Mouse (Mus musculus): Measurements from ENCODE around the gene Abl2. TPM values are rescaled to one million over a fixed set of nuclear protein-coding genes. Genes with fewer than 3 reads are reported as not detected.

The Abl2 gene
- polyA plus RNA-seq, 1 experiment from 2014 or later, result 8.1 TPM

DNA sequence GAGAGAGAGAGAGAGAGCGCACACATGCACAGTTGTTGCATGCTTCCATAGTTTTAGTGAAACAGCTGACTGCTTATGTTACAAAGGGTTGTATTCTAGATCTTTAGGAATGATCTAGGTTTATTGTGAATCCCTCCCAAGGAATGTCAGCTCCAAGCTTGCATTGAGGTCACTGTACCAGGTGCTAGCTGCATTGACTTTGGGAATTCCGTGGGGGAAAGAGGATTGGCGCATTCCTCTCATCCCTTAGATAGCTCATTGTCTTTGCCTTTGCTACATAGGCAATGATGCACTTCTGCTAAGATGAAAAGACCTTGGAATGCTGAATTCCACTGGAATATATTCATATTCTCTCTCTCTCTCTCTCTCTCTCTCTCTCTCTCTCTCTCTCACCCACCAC lies 44.0 kb downstream of the Abl2 start:
- H3K4me1 ChIP-seq (ENCODE audit: control insufficient read depth, insufficient read depth, low read length), result no peaks in the 10 kb centered on the region
- H3K36me3 ChIP-seq (ENCODE audit: control insufficient read depth, insufficient read depth, low read length), result no peaks in the 10 kb centered on the region
- no peak overlapping the region for H3K4me3 ChIP-seq (ENCODE audit: low read length)
- no peaks in the 10 kb centered on the region for H3K27me3 ChIP-seq (ENCODE audit: control insufficient read depth, insufficient read depth, low read length)
- no peak overlapping the region for H3K4me2 ChIP-seq (replicated peaks; ENCODE audit: low read depth, low read length)
- no peak for ATAC-seq (ENCODE audit: low FRiP score, low TSS enrichment)
- no peak overlapping the region for H3K27ac ChIP-seq (ENCODE audit: low read depth, low read length)
- no peak overlapping the region for H3K9ac ChIP-seq (ENCODE audit: low read depth, low read length)
- 91% methylated on average over 3 of the region's 3 CpGs for WGBS
- no peaks in the 10 kb centered on the region for H3K9me3 ChIP-seq (ENCODE audit: control insufficient read depth, low read length)

- Histone ChIP-seq H3K27me3 (ENCODE audit: control insufficient read depth, insufficient read depth, low read length) (no peaks in the 10 kb centered on the region), H3K27ac (ENCODE audit: low read depth, low read length) (no peak overlapping the region), H3K9me3 (ENCODE audit: control insufficient read depth, low read length) (no peaks in the 10 kb centered on the region), H3K9ac (ENCODE audit: low read depth, low read length) (no peak overlapping the region), H3K36me3 (ENCODE audit: control insufficient read depth, insufficient read depth, low read length) (no peaks in the 10 kb centered on the region), H3K4me2 (replicated peaks; ENCODE audit: low read depth, low read length) (no peak overlapping the region), H3K4me1 (ENCODE audit: control insufficient read depth, insufficient read depth, low read length) (0 out of 2 replicates have a peak, but pooled peaks cover 2% of the 10 kb centered on the region), H3K4me3 (ENCODE audit: low read length) (no peak overlapping the region)
- WGBS, result 70% methylated on average over 12 of the region's 12 CpGs
- no peak for ATAC-seq (ENCODE audit: low FRiP score, low TSS enrichment)
These were observed 46.7 kb downstream of the Abl2 start for GRCm38 (mm10) chr1:156605094-156605866.

DNA sequence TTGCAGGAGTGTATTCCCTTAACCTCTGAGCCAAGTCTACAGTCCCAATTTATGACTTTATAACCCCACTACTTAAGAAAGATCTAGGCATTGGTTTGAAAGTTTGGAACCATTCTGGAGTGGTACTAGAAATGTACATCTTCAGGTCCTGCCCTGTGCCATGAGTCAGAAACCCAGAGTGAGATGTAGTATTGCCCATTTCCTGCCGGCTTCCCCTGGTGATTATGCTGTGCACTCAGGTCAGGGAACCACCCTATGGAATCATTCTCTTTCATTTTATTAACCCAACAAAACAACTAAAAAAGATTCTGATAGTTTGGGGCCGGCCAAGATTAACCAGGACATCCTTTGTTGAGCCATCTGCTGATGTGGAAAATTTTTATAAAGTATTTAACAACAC lies 47.4 kb downstream of the Abl2 start:
- WGBS, result 75% methylated on average over 2 of the region's 2 CpGs
- no peak overlapping the region for H3K4me3 ChIP-seq (ENCODE audit: low read length)

GRCm38 (mm10) chr1:156608496-156608895 lies 49.9 kb downstream of the Abl2 start:
- Histone ChIP-seq H3K9ac (ENCODE audit: low read depth, low read length) (no peak overlapping the region), H3K4me3 (ENCODE audit: low read length) (no peak overlapping the region), H3K27me3 (ENCODE audit: control insufficient read depth, insufficient read depth, low read length) (no peaks in the 10 kb centered on the region), H3K36me3 (ENCODE audit: control insufficient read depth, insufficient read depth, low read length) (no peaks in the 10 kb centered on the region), H3K4me2 (replicated peaks; ENCODE audit: low read depth, low read length) (no peak overlapping the region), H3K27ac (ENCODE audit: low read depth, low read length) (no peak overlapping the region), H3K4me1 (ENCODE audit: control insufficient read depth, insufficient read depth, low read length) (peaks cover 5% of the 10 kb centered on the region), H3K9me3 (ENCODE audit: control insufficient read depth, low read length) (no peaks in the 10 kb centered on the region)
- 95% methylated on average over 2 of the region's 2 CpGs for WGBS
- ATAC-seq (ENCODE audit: low FRiP score, low TSS enrichment), result no peak

More for the DNA sequence above, 47.4 kb downstream of the Abl2 start:
- Histone ChIP-seq H3K9me3 (ENCODE audit: control insufficient read depth, low read length) (no peaks in the 10 kb centered on the region), H3K4me2 (replicated peaks; ENCODE audit: low read depth, low read length) (no peak overlapping the region), H3K4me1 (ENCODE audit: control insufficient read depth, insufficient read depth, low read length) (0 out of 2 replicates have a peak, but pooled peaks cover 2% of the 10 kb centered on the region), H3K27ac (ENCODE audit: low read depth, low read length) (no peak overlapping the region), H3K9ac (ENCODE audit: low read depth, low read length) (no peak overlapping the region), H3K36me3 (ENCODE audit: control insufficient read depth, insufficient read depth, low read length) (no peaks in the 10 kb centered on the region), H3K27me3 (ENCODE audit: control insufficient read depth, insufficient read depth, low read length) (no peaks in the 10 kb centered on the region)
- no peak for ATAC-seq (ENCODE audit: low FRiP score, low TSS enrichment)

DNA sequence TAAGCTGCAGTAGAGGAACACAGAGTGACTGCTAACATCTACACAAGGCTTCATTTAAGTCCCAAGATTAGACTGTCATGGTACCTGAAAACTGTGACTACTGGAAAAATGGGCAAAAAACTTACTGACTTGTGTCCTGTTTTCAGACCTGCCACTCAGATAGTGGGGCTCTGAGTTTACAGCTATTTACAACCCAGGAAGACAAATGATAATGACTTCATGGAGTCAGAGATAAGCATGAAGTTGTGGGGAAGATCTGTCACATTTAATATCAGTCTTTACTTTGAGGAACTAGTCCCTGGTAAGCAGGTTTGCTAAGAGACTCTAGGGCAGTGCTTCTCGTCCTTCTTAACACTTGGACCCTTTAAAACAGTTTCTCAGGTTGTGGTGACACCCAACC lies 51.7 kb downstream of the Abl2 start:
- no peaks in the 10 kb centered on the region for H3K36me3 ChIP-seq (ENCODE audit: control insufficient read depth, insufficient read depth, low read length)
- no peaks in the 10 kb centered on the region for H3K9me3 ChIP-seq (ENCODE audit: control insufficient read depth, low read length)
- no peak overlapping the region for H3K4me3 ChIP-seq (ENCODE audit: low read length)
- H3K9ac ChIP-seq (ENCODE audit: low read depth, low read length), result no peak overlapping the region
- no peaks in the 10 kb centered on the region for H3K27me3 ChIP-seq (ENCODE audit: control insufficient read depth, insufficient read depth, low read length)
- no peak overlapping the region for H3K4me2 ChIP-seq (replicated peaks; ENCODE audit: low read depth, low read length)
- ATAC-seq (ENCODE audit: low FRiP score, low TSS enrichment), result no peak
- WGBS, result 91% methylated on average over 1 of the region's 1 CpGs
- peaks cover 17% of the 10 kb centered on the region for H3K4me1 ChIP-seq (ENCODE audit: control insufficient read depth, insufficient read depth, low read length)
- H3K27ac ChIP-seq (ENCODE audit: low read depth, low read length), result no peak overlapping the region

DNA sequence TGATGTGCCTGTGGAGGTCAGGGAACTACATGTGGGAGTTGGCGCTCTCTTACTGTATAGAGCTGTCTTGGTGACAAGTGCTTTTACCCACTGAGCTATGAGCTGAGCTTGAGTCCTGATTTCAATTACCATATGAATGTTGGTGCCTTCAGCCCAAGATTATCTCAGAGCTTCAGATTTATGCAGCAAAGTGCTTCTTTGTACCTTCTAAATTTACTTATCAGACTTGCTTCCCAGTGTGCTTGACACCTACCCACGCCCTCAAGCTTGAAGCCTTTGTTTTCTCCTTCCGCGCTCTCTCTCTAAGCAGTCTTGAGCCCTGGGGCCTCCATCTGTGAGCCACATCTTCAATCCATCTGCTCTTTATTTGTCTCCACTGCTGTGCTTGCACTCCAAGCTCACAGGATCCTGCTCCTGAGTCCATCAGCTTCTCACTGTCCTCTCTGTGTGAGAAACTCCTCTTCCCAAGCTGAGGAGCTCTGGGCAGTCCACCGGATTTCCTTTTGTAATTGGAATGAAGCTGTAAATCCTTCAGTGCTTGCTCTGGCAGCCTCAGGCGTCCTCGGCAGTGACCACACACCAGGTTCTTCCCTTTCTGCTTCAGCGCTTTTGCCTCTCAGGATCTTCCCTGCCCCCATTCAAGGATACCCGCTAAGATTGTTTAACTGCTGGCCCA lies 55.4 kb downstream of the Abl2 start:
- Histone ChIP-seq H3K27ac (ENCODE audit: low read depth, low read length) (peak overlapping the region; percentile 87), H3K9me3 (ENCODE audit: control insufficient read depth, low read length) (no peaks in the 10 kb centered on the region), H3K4me2 (replicated peaks; ENCODE audit: low read depth, low read length) (peak overlapping the region; percentile 15; the same call in 1 of the 2 replicates), H3K9ac (ENCODE audit: low read depth, low read length) (no peak overlapping the region), H3K27me3 (ENCODE audit: control insufficient read depth, insufficient read depth, low read length) (no peaks in the 10 kb centered on the region), H3K4me1 (ENCODE audit: control insufficient read depth, insufficient read depth, low read length) (peaks cover 31% of the 10 kb centered on the region), H3K4me3 (ENCODE audit: low read length) (no peak overlapping the region), H3K36me3 (ENCODE audit: control insufficient read depth, insufficient read depth, low read length) (no peaks in the 10 kb centered on the region)
- ATAC-seq (ENCODE audit: low FRiP score, low TSS enrichment), result peak; percentile 71
- 11% methylated on average over 9 of the region's 9 CpGs for WGBS

DNA sequence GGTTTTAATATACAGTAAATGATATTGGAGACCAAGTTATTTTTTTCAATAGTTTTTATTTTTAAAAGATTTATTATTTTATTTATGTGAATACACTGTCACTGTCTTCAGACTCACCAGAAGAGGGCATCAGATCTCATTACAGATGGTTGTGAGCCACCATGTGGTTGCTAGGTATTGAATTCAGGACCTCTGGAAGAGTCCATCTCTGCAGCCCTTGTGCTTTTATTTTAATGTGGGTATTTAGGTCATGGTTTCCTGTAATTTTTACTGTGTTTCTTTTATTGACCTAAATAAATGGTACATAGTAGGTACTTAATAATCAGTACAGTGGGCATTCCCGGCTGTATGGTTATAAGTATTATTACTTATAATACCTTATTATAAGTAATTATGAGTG lies 56.1 kb downstream of the Abl2 start:
- ATAC-seq (ENCODE audit: low FRiP score, low TSS enrichment), result 0 out of 2 replicates have a peak, but pooled peaks have one; percentile 33
- peaks cover 31% of the 10 kb centered on the region for H3K4me1 ChIP-seq (ENCODE audit: control insufficient read depth, insufficient read depth, low read length)
- H3K9me3 ChIP-seq (ENCODE audit: control insufficient read depth, low read length), result no peaks in the 10 kb centered on the region
- no peak overlapping the region for H3K4me2 ChIP-seq (replicated peaks; ENCODE audit: low read depth, low read length)
- H3K27me3 ChIP-seq (ENCODE audit: control insufficient read depth, insufficient read depth, low read length), result no peaks in the 10 kb centered on the region
- no peak overlapping the region for H3K27ac ChIP-seq (ENCODE audit: low read depth, low read length)
- WGBS, result 77% methylated on average over 1 of the region's 1 CpGs
- no peaks in the 10 kb centered on the region for H3K36me3 ChIP-seq (ENCODE audit: control insufficient read depth, insufficient read depth, low read length)
- H3K4me3 ChIP-seq (ENCODE audit: low read length), result no peak overlapping the region
- no peak overlapping the region for H3K9ac ChIP-seq (ENCODE audit: low read depth, low read length)

GRCm38 (mm10) chr1:156615381-156616133 lies 57.0 kb downstream of the Abl2 start:
- Histone ChIP-seq H3K4me3 (ENCODE audit: low read length) (peak overlapping the region; percentile 8; the same call in 1 of the 2 replicates), H3K9me3 (ENCODE audit: control insufficient read depth, low read length) (no peaks in the 10 kb centered on the region), H3K36me3 (ENCODE audit: control insufficient read depth, insufficient read depth, low read length) (no peaks in the 10 kb centered on the region), H3K27ac (ENCODE audit: low read depth, low read length) (peak overlapping the region; percentile 31; the same call in 1 of the 2 replicates), H3K4me2 (replicated peaks; ENCODE audit: low read depth, low read length) (peak overlapping the region; percentile 27), H3K27me3 (ENCODE audit: control insufficient read depth, insufficient read depth, low read length) (no peaks in the 10 kb centered on the region), H3K4me1 (ENCODE audit: control insufficient read depth, insufficient read depth, low read length) (peaks cover 31% of the 10 kb centered on the region), H3K9ac (ENCODE audit: low read depth, low read length) (no peak overlapping the region)
- peak; percentile 76 for ATAC-seq (ENCODE audit: low FRiP score, low TSS enrichment)
- 14% methylated on average over 13 of the region's 13 CpGs for WGBS
